Mouse (Mus musculus) heart, postnatal 0 days (tissue): ENCODE data around the gene Lmntd1.

Source experiments
- CTCF ChIP-seq: IDR thresholded peaks from 2 replicates; pipeline ENCODE4 v1.5.1; 2016; ENCODE audit warnings: antibody characterized with exemption, control low read depth, low read depth
- EP300 ChIP-seq: IDR thresholded peaks from 2 replicates; pipeline ENCODE4 v1.6.1; 2016; ENCODE audit warnings: antibody characterized with exemption, low read depth

DNA sequence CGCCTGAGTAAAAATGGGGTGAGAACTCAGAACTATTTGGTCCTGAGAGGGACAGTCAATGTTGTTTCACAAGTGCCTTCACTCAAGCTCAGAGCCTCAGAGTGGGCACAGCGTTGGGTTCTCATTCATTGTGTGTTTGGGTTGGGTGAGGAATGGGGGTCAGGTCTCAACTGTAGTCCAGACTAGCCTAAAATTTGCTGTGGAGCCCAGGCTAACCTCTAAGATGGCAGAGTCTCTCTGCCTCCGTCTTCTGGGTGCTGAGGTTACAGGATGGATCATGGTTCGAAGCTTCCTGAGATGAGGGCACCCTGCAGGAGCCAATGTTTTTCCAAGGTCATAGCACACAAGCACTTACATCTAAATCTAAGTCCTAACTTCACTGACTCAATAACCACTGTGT, 37.4 kb downstream of the Lmntd1 start:
- TF ChIP-seq CTCF (no peak), EP300 (no peak)
